Mouse (Mus musculus) forebrain, embryonic 13.5 days (tissue): Measurements from ENCODE around the gene 1700088E04Rik. TPM values are rescaled to one million over a fixed set of nuclear protein-coding genes. Genes with fewer than 3 reads are reported as not detected.

Experiments used
- ATAC-seq: fragments of 200-750 bp; cut with Nextera tagmentation; 2 replicates; pipeline ENCODE4 v1.8.0; 2017
- H3K27ac ChIP-seq: fragments of 300-500 bp; sonication (generic); 2 replicates; pipeline ENCODE4 v1.5.1; 2015; ENCODE audit warnings: inconsistent platforms, mild to moderate bottlenecking, moderate library complexity
- H3K27me3 ChIP-seq: fragments of 300-500 bp; sonication (generic); 2 replicates; pipeline ENCODE4 v1.6.1; 2015; ENCODE audit warnings: mild to moderate bottlenecking, inconsistent platforms
- H3K36me3 ChIP-seq: fragments of 300-500 bp; sonication (generic); 2 replicates; pipeline ENCODE4 v1.6.1; 2015; ENCODE audit warnings: mild to moderate bottlenecking, inconsistent platforms; ENCODE audit not compliant: poor library complexity, severe bottlenecking
- H3K4me1 ChIP-seq: fragments of 300-500 bp; sonication (generic); 2 replicates; pipeline ENCODE4 v1.6.1; 2015; ENCODE audit warnings: inconsistent platforms
- H3K4me2 ChIP-seq: fragments of 300-500 bp; sonication (generic); 2 replicates; pipeline ENCODE4 v1.6.1; 2015; ENCODE audit warnings: inconsistent platforms, mild to moderate bottlenecking, moderate library complexity
- H3K4me3 ChIP-seq: fragments of 300-500 bp; sonication (generic); 2 replicates; pipeline ENCODE4 v1.5.1; 2015; ENCODE audit warnings: mild to moderate bottlenecking, inconsistent platforms
- H3K9ac ChIP-seq: fragments of 300-500 bp; sonication (generic); 2 replicates; pipeline ENCODE4 v1.6.1; 2015; ENCODE audit warnings: mild to moderate bottlenecking, inconsistent platforms
- H3K9me3 ChIP-seq: fragments of 300-500 bp; sonication (generic); replicated peaks from 2 replicates; pipeline ENCODE4 v1.6.1; 2016; ENCODE audit warnings: inconsistent platforms
- WGBS: fragments of 180-500 bp; shearing (Covaris S2); methylation state at CpG from one replicate; pipeline ENCODE4 v1.1.7; 2015; 5-methylcytosine and 5-hydroxymethylcytosine counted together
- polyA plus RNA-seq: library from polyadenylated mRNA; unstranded; fragments of >200 nt; fragmentation: Nextera tagmentation; extraction: Ambion mirVana; gene quantifications from 2 replicates; pipeline ENCODE4 v1.2.1, GENCODE M21; 2015

Gene 1700088E04Rik
- 12.1 and 13.7 TPM in 2 replicates for polyA plus RNA-seq

GRCm38 (mm10) chr15:79140866-79141565 lies at the start of gene 1700088E04Rik, which contains the start of gene Polr2f:
1700088E04Rik (minus strand) TSS chr15:79141253.
Polr2f (plus strand) TSS chr15:79141009.
- under 1% methylated on average over 57 of the region's 57 CpGs for WGBS
- peak within 1 kb of the TSS; percentile 80 for H3K9ac ChIP-seq
- H3K4me3 ChIP-seq = peak within 1 kb of the TSS; percentile 76
- no peak within 1 kb of the TSS for H3K27ac ChIP-seq
- peaks cover 23% of the 10 kb centered on the region for H3K4me1 ChIP-seq
- H3K9me3 ChIP-seq = no peaks in the 10 kb centered on the region
- peak; percentile 96 for ATAC-seq
- no peaks in the 10 kb centered on the region for H3K27me3 ChIP-seq
- H3K36me3 ChIP-seq = peaks cover 21% of the 10 kb centered on the region
- H3K4me2 ChIP-seq = peak within 1 kb of the TSS; percentile 73

GRCm38 (mm10) chr15:79187819-79188218 lies 46.8 kb upstream of the 1700088E04Rik start:
- H3K9me3 ChIP-seq = no peaks in the 10 kb centered on the region; the same call in 1 of the 2 replicates
- ATAC-seq = no peak
- H3K4me2 ChIP-seq = no peak overlapping the region
- H3K27me3 ChIP-seq = no peaks in the 10 kb centered on the region
- H3K36me3 ChIP-seq = no peaks in the 10 kb centered on the region
- 92% methylated on average over 8 of the region's 8 CpGs for WGBS
- no peak overlapping the region for H3K9ac ChIP-seq
- H3K4me1 ChIP-seq = peaks cover 8% of the 10 kb centered on the region
- no peak overlapping the region for H3K27ac ChIP-seq
- no peak overlapping the region for H3K4me3 ChIP-seq

DNA sequence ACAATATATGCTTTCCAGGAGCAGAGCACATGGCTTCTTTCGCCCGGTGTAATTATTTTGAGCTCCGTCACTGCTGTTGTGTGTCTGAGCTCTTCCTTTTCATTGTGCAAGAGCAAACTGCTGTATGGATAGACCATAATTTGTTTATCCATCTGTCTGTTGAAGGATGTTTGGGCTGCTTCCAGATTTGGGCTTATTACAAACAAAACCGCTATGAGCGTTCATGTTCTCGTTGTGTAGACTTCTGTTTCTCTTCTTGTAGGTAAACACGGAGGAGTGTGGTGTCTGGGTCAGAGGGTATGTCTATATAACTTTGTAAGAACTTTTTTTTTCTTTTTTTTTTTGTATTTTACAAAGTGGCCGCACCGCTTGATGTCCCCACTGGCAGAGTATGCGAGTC lies 44.2 kb upstream of the 1700088E04Rik start:
- H3K27me3 ChIP-seq = no peaks in the 10 kb centered on the region
- no peak overlapping the region for H3K4me2 ChIP-seq
- no peak for ATAC-seq
- no peaks in the 10 kb centered on the region for H3K36me3 ChIP-seq
- no peak overlapping the region for H3K4me3 ChIP-seq
- WGBS = 83% methylated on average over 10 of the region's 10 CpGs
- H3K4me1 ChIP-seq = no peaks in the 10 kb centered on the region
- H3K9ac ChIP-seq = no peak overlapping the region
- H3K9me3 ChIP-seq = no peaks in the 10 kb centered on the region
- H3K27ac ChIP-seq = no peak overlapping the region

DNA sequence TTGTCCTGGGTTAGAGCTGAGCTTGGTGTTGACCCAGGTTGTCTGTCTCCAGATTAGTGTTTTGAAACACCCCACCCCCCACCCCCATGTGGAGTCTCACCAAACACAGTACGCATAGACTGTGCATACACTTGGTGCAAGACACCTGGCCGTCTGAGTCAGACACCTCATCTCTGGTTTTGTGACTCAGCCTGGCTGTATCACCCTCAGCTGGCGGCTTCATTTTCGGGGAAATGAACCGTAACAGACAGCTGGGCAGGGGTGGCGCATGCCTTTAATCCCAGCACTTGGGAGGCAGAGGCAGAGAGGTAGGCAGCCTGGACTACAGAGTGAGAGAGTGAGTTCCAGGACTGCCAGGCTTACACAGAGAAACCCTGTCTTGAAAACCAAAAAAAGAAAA lies 35.9 kb upstream of the 1700088E04Rik start:
- Histone ChIP-seq H3K27ac (no peak overlapping the region), H3K9me3 (no peaks in the 10 kb centered on the region), H3K4me3 (no peak overlapping the region), H3K9ac (no peak overlapping the region), H3K27me3 (0 out of 2 replicates have a peak, but pooled peaks cover 3% of the 10 kb centered on the region), H3K4me1 (no peaks in the 10 kb centered on the region), H3K36me3 (no peaks in the 10 kb centered on the region), H3K4me2 (no peak overlapping the region)
- 52% methylated on average over 6 of the region's 6 CpGs for WGBS
- no peak for ATAC-seq

- H3K36me3 ChIP-seq = no peaks in the 10 kb centered on the region
- peak; percentile 36; the same call in 1 of the 2 replicates for ATAC-seq
- H3K27ac ChIP-seq = no peak overlapping the region
- peaks cover 48% of the 10 kb centered on the region for H3K27me3 ChIP-seq
- H3K4me3 ChIP-seq = no peak overlapping the region
- 60% methylated on average over 8 of the region's 8 CpGs for WGBS
- H3K4me1 ChIP-seq = peaks cover 26% of the 10 kb centered on the region; the same call in 1 of the 2 replicates
- no peak overlapping the region for H3K9ac ChIP-seq
- H3K9me3 ChIP-seq = no peaks in the 10 kb centered on the region
- no peak overlapping the region for H3K4me2 ChIP-seq
Measured at GRCm38 (mm10) chr15:79166712-79167111, 25.7 kb upstream of the 1700088E04Rik start.

DNA sequence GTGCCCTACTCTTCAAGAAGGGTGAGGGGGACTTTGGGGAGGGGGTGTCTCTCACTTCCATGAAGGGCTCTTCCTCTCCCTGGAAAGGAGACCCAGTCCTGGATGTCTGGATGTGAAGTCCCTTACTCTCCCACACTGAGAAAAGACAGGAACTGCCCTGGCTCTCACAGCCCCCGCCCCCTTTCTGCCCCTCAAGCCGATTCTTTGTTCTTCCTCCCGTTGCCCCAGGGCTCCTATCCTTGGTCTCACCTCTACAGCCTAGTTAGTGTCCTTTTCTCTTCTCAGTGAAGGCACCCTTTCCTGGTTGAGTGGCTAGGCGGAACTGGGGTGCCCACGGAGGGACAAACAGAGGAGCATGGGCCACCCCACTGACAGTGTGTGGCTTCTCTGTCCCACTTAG lies 24.1 kb upstream of the 1700088E04Rik start, which contains the start of gene Sox10:
Gene Sox10, minus strand, starts transcription at position 101 of the 400 bp plus-strand sequence.
- no peak for ATAC-seq
- H3K4me1 ChIP-seq = peaks cover 26% of the 10 kb centered on the region; the same call in 1 of the 2 replicates
- H3K9ac ChIP-seq = no peak within 1 kb of the TSS; the same call in 1 of the 2 replicates
- 44% methylated on average over 5 of the region's 5 CpGs for WGBS
- H3K4me2 ChIP-seq = no peak within 1 kb of the TSS
- H3K27me3 ChIP-seq = peaks cover 63% of the 10 kb centered on the region
- no peak within 1 kb of the TSS; the same call in 1 of the 2 replicates for H3K27ac ChIP-seq
- no peak within 1 kb of the TSS for H3K4me3 ChIP-seq
- no peaks in the 10 kb centered on the region for H3K36me3 ChIP-seq
- no peaks in the 10 kb centered on the region for H3K9me3 ChIP-seq

GRCm38 (mm10) chr15:79164251-79164650 lies 23.2 kb upstream of the 1700088E04Rik start:
- ATAC-seq = no peak
- 8% methylated on average over 13 of the region's 15 CpGs for WGBS
- no peak overlapping the region for H3K4me3 ChIP-seq

DNA sequence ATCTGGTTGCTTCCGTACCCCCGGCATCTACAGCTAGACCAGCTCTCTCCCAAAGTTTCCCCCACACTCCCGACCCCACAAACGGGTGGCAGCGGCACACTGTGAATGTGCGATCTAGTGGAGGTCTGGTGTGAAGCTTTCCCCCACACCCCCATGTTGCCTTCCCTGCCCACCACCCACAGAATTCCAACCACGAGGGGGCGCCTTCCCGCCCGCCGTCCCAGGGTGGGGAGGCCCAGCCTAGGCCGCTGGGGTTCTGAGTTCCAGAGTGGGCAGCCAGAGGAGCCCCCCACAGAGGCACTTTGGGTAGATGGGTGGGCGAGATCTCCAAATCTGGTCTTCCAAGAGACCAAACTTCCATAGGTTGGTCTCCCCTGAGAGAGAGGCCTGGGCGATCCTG lies 21.8 kb upstream of the 1700088E04Rik start:
- no peak overlapping the region for H3K27ac ChIP-seq
- 50% methylated on average over 14 of the region's 14 CpGs for WGBS
- no peaks in the 10 kb centered on the region for H3K36me3 ChIP-seq
- H3K27me3 ChIP-seq = peaks cover 63% of the 10 kb centered on the region
- H3K9me3 ChIP-seq = no peaks in the 10 kb centered on the region
- no peak overlapping the region for H3K9ac ChIP-seq
- no peak for ATAC-seq
- no peak overlapping the region for H3K4me2 ChIP-seq
- peaks cover 26% of the 10 kb centered on the region; the same call in 1 of the 2 replicates for H3K4me1 ChIP-seq
- no peak overlapping the region for H3K4me3 ChIP-seq

More at GRCm38 (mm10) chr15:79164251-79164650, 23.2 kb upstream of the 1700088E04Rik start:
- no peak overlapping the region for H3K27ac ChIP-seq
- peaks cover 26% of the 10 kb centered on the region; the same call in 1 of the 2 replicates for H3K4me1 ChIP-seq
- H3K27me3 ChIP-seq = peaks cover 62% of the 10 kb centered on the region
- H3K36me3 ChIP-seq = no peaks in the 10 kb centered on the region
- no peak overlapping the region for H3K9ac ChIP-seq
- H3K9me3 ChIP-seq = no peaks in the 10 kb centered on the region
- no peak overlapping the region for H3K4me2 ChIP-seq

DNA sequence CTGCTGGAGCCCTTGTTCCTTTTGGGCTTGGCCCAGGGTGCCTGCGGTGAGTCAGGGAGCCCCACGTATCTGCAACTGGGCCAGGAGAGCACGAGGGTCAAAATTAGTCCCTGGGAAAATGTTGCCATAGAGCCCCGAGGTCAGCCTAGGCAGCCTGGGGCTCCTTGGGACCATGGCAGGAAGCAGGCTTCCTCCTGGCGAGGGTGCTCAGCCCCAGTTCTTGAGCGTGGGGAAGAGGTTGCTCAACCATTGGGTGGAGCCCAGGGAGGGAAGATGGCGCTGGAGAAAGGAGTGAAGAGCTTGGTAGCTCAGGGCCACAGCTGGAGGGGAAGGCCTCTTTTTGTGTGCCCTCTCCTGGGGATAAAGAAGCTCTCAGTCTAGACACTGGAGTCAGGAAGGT lies 21.2 kb upstream of the 1700088E04Rik start:
- Histone ChIP-seq H3K4me1 (peaks cover 26% of the 10 kb centered on the region; the same call in 1 of the 2 replicates), H3K4me3 (no peak overlapping the region), H3K36me3 (no peaks in the 10 kb centered on the region), H3K9me3 (no peaks in the 10 kb centered on the region), H3K27ac (no peak overlapping the region), H3K4me2 (no peak overlapping the region), H3K9ac (no peak overlapping the region), H3K27me3 (peaks cover 63% of the 10 kb centered on the region)
- 73% methylated on average over 7 of the region's 7 CpGs for WGBS
- no peak for ATAC-seq

DNA sequence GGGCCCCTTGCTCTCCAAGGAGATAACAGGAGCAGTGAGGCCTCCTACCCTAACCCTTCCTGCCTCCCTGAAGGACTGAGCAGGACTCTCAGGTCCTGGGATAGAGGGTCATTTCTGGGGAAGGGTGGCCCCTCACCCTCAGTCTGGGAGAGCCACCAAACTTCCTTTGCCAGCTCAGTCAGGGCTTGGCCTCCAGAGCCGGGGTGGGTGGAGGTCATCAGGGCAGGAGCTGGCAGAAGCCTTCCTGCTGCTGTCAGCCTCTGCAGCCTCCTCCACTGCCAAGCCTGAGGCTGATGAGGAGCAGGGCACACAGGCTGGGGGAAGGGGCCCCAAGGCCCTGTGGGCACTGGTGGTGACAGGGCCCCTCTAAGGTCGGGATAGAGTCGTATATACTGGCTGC lies 14.5 kb upstream of the 1700088E04Rik start:
- H3K36me3 ChIP-seq = peaks cover 32% of the 10 kb centered on the region
- no peak overlapping the region for H3K4me2 ChIP-seq
- 36% methylated on average over 3 of the region's 3 CpGs for WGBS
- H3K9me3 ChIP-seq = no peaks in the 10 kb centered on the region
- no peak for ATAC-seq
- H3K4me1 ChIP-seq = peaks cover 30% of the 10 kb centered on the region
- no peak overlapping the region for H3K4me3 ChIP-seq
- H3K9ac ChIP-seq = 0 out of 2 replicates have a peak overlapping the region, but pooled peaks have one; percentile 3
- peaks cover 7% of the 10 kb centered on the region for H3K27me3 ChIP-seq
- H3K27ac ChIP-seq = no peak overlapping the region

- Histone ChIP-seq H3K36me3 (peaks cover 56% of the 10 kb centered on the region), H3K27ac (peak overlapping the region; percentile 75), H3K9me3 (no peaks in the 10 kb centered on the region), H3K4me1 (peaks cover 30% of the 10 kb centered on the region), H3K4me3 (no peak overlapping the region), H3K27me3 (no peaks in the 10 kb centered on the region; the same call in 1 of the 2 replicates), H3K9ac (no peak overlapping the region), H3K4me2 (no peak overlapping the region)
- WGBS = 32% methylated on average over 6 of the region's 6 CpGs
- no peak for ATAC-seq
Measured at GRCm38 (mm10) chr15:79152709-79153108, 11.7 kb upstream of the 1700088E04Rik start.

DNA sequence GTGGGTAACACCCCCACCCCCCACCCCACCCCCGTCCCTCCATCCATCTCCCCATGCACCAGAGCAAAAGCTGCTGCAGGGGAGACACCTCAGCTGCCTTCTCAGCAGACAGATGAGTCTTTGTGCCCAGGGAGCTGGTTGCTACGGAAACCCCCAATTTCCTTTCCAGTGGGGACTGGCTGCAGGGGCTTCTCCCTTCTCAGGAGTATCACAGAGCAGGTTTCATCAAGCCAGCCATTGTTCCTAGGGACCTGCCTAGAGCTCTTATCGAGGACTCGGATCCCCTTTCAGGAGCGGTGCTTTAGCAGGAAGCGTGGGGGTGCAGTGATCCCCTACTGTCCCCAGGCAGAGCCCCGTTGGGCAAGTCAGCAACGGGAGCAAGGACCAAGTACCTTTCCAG lies 10.8 kb upstream of the 1700088E04Rik start:
- Histone ChIP-seq H3K9ac (peak overlapping the region; percentile 17; the same call in 1 of the 2 replicates), H3K4me3 (no peak overlapping the region), H3K4me1 (peaks cover 30% of the 10 kb centered on the region), H3K27ac (peak overlapping the region; percentile 75), H3K9me3 (no peaks in the 10 kb centered on the region), H3K27me3 (no peaks in the 10 kb centered on the region; the same call in 1 of the 2 replicates), H3K4me2 (no peak overlapping the region), H3K36me3 (peaks cover 64% of the 10 kb centered on the region)
- 23% methylated on average over 8 of the region's 8 CpGs for WGBS
- peak; percentile 36; the same call in 1 of the 2 replicates for ATAC-seq
